In the genomic region with DNA sequence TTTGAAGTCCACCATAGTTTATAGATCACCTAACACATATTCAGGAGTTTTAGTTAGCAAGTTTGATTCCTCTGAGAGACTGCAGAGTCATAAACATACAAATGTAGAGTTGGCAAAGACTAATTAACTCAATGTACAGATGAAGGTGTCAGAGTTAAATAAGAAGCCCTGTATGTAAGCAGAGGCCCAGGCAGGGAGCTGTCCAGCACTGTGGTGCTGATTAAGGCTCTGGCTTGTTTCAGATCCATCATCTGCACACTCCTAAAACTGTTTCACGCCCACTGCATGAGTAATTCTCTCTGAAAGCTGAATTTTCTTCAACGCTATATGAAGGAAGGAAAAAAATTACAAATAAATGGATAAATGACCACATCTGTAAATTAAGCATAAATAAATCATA, we compare ENCODE assay signal across 10 mouse cellular contexts.
DNase-seq lines count a peak whose midpoint lies in the region; ATAC-seq lines count a peak whose summit lies in the region.
"Had no signal": no experiment of that assay in that cellular context is flagged by ENCODE, and none has a peak within 500 bp of the region (broad histone marks: within the 10 kb centered on the region; RNA-seq: fewer than 3 reads in every experiment).

No protein-coding gene starts in this region.

- H3K4me3 ChIP-seq in heart, embryonic 10.5 days, result no peak overlapping the region
- H3K4me3 ChIP-seq in heart, embryonic 11.5 days (ENCODE audit: low read depth, low read length), result no peak overlapping the region
- no peak overlapping the region for H3K4me3 ChIP-seq in forebrain, embryonic 16.5 days (replicated peaks; ENCODE audit: low read length)

- DNase-seq in heart, embryonic 10.5 days (ENCODE audit: low spot score), result peak; percentile 81
- peak; percentile 5 for DNase-seq in 416B (ENCODE audit: low read depth)
- peak; percentile 47 for DNase-seq in brain, adult 2 months (ENCODE audit: low read depth, low spot score)
- DNase-seq in kidney, postnatal 10 days, result peak; percentile 84
- DNase-seq in retina, embryonic 14.5 days (ENCODE audit: low spot score), result peak; percentile 73
- DNase-seq in cerebellum, adult 8-10 months, result no peak

- no peak for ATAC-seq in heart, embryonic 11.5 days (replicated peaks; ENCODE audit: insufficient number of reproducible peaks, low FRiP score, low TSS enrichment)
- ATAC-seq in forebrain, embryonic 16.5 days, result no peak
- ATAC-seq: Patski had no signal

- WGBS in heart, embryonic 10.5 days, result 79% methylated on average over 2 of the region's 2 CpGs
- 58% methylated on average over 2 of the region's 2 CpGs for WGBS in heart, embryonic 11.5 days (ENCODE audit: insufficient replicate concordance)
- 83% methylated on average over 2 of the region's 2 CpGs for WGBS in forebrain, embryonic 16.5 days

- H3K9me3 ChIP-seq in heart, embryonic 10.5 days, result no peaks in the 10 kb centered on the region
- H3K9me3 ChIP-seq in heart, embryonic 11.5 days (replicated peaks; ENCODE audit: control insufficient read depth, low read length), result no peaks in the 10 kb centered on the region
- H3K9me3 ChIP-seq in forebrain, embryonic 16.5 days (ENCODE audit: control insufficient read depth, low read length), result no peaks in the 10 kb centered on the region

- H3K4me2 ChIP-seq in heart, embryonic 11.5 days, result no peak overlapping the region
- no peak overlapping the region for H3K4me2 ChIP-seq in forebrain, embryonic 16.5 days (ENCODE audit: low read length)

- no peaks in the 10 kb centered on the region for H3K4me1 ChIP-seq in heart, embryonic 10.5 days
- H3K4me1 ChIP-seq in heart, embryonic 11.5 days (ENCODE audit: control insufficient read depth, insufficient read depth, low read length), result no peaks in the 10 kb centered on the region
- peaks cover 2% of the 10 kb centered on the region; the same call in 1 of the 2 replicates for H3K4me1 ChIP-seq in forebrain, embryonic 16.5 days (replicated peaks; ENCODE audit: control insufficient read depth, insufficient read depth, low read length)

- H3K36me3 ChIP-seq in heart, embryonic 10.5 days, result no peaks in the 10 kb centered on the region
- H3K36me3 ChIP-seq in heart, embryonic 11.5 days (ENCODE audit: control insufficient read depth, insufficient read depth, low read length), result no peaks in the 10 kb centered on the region
- H3K36me3 ChIP-seq in forebrain, embryonic 16.5 days (ENCODE audit: control insufficient read depth, insufficient read depth), result no peaks in the 10 kb centered on the region

- no peaks in the 10 kb centered on the region for H3K27me3 ChIP-seq in heart, embryonic 10.5 days (ENCODE audit: insufficient read depth, poor library complexity, severe bottlenecking)
- no peaks in the 10 kb centered on the region for H3K27me3 ChIP-seq in heart, embryonic 11.5 days (ENCODE audit: control insufficient read depth, insufficient read depth, low read length)
- H3K27me3 ChIP-seq in forebrain, embryonic 16.5 days (replicated peaks; ENCODE audit: control insufficient read depth, insufficient read depth, low read length), result no peaks in the 10 kb centered on the region
- H3K27me3 ChIP-seq: Patski had no signal

- H3K27ac ChIP-seq in heart, embryonic 10.5 days, result no peak overlapping the region
- H3K27ac ChIP-seq in heart, embryonic 11.5 days (ENCODE audit: low read depth, low read length), result no peak overlapping the region
- H3K27ac ChIP-seq in forebrain, embryonic 16.5 days (ENCODE audit: low read length), result no peak overlapping the region
- H3K27ac ChIP-seq: macrophage had no signal

- H3K9ac ChIP-seq in heart, embryonic 11.5 days (ENCODE audit: low read depth, low read length), result no peak overlapping the region
- no peak overlapping the region for H3K9ac ChIP-seq in forebrain, embryonic 16.5 days (replicated peaks; ENCODE audit: low read depth, low read length)
